Mouse (Mus musculus) C2C12 (cell line): ENCODE data around the gene Pfkfb4. TPM values are rescaled to one million over a fixed set of nuclear protein-coding genes. Genes with fewer than 3 reads are reported as not detected.

Source experiments
- H3K27me3 ChIP-seq: one replicate; pipeline ENCODE4 v1.6.1; 2011; ENCODE audit not compliant: control insufficient read depth, insufficient read depth, insufficient read length
- H3K36me3 ChIP-seq: one replicate; pipeline ENCODE4 v1.6.1; 2011; ENCODE audit not compliant: control insufficient read depth, insufficient read depth
- H3K4me3 ChIP-seq: one replicate; pipeline ENCODE4 v1.5.1; 2011; ENCODE audit warnings: mild to moderate bottlenecking, control low read depth; ENCODE audit not compliant: poor library complexity, insufficient read depth, severe bottlenecking
- H3K79me2 ChIP-seq: one replicate; pipeline ENCODE4 v1.6.1; 2011; ENCODE audit not compliant: control insufficient read depth, insufficient read depth
- H3K79me3 ChIP-seq: one replicate; pipeline ENCODE4 v1.6.1; 2011; ENCODE audit warnings: low read depth, control low read depth
- H3ac ChIP-seq: one replicate; pipeline ENCODE3; 2011; ENCODE audit warnings: low read depth; ENCODE audit not compliant: control insufficient read depth, insufficient read length
- CEBPB ChIP-seq: IDR thresholded peaks from one replicate; pipeline ENCODE4 v1.6.1; 2011; ENCODE audit warnings: low read depth, mild to moderate bottlenecking, control low read depth, moderate library complexity
- CTCF ChIP-seq: IDR thresholded peaks from one replicate; pipeline ENCODE4 v1.5.1; 2011; ENCODE audit not compliant: control insufficient read depth, insufficient read depth, insufficient read length
- FOSL1 ChIP-seq: IDR thresholded peaks from one replicate; pipeline ENCODE4 v1.8.0; 2011; ENCODE audit warnings: mild to moderate bottlenecking, low read length; ENCODE audit not compliant: poor library complexity, insufficient read depth, severe bottlenecking
- MAX ChIP-seq: IDR thresholded peaks from one replicate; pipeline ENCODE4 v1.6.1; 2011; ENCODE audit warnings: mild to moderate bottlenecking, control low read depth
- MYOD1 ChIP-seq: IDR thresholded peaks from one replicate; pipeline ENCODE4 v1.6.1; 2011; ENCODE audit warnings: low read depth; ENCODE audit not compliant: control insufficient read depth, insufficient read length
- MYOG ChIP-seq: IDR thresholded peaks from one replicate; pipeline ENCODE4 v1.6.1; 2011; ENCODE audit not compliant: control insufficient read depth, insufficient read length; ENCODE audit errors: extremely low read depth
- USF1 ChIP-seq: IDR thresholded peaks from one replicate; pipeline ENCODE4 v1.6.1; 2011; ENCODE audit warnings: low read depth, mild to moderate bottlenecking, control low read depth, moderate library complexity
- polyA plus RNA-seq: library from polyadenylated mRNA; unstranded; fragments of >200 nt; fragmentation: generic; extraction: Trizol; gene quantifications from one replicate; pipeline ENCODE4 v1.2.1, GENCODE M21; 2012; ENCODE audit warnings: missing spikeins

The Pfkfb4 gene
- polyA plus RNA-seq, 1 experiment = 6.7 TPM

GRCm38 (mm10) chr9:109054712-109055111 lies 63.1 kb downstream of the Pfkfb4 start:
- no peaks in the 10 kb centered on the region for H3K79me3 ChIP-seq
- no peak overlapping the region for H3ac ChIP-seq
- no peaks in the 10 kb centered on the region for H3K27me3 ChIP-seq
- peaks cover 7% of the 10 kb centered on the region for H3K79me2 ChIP-seq
- H3K36me3 ChIP-seq = peaks cover 18% of the 10 kb centered on the region
- TF ChIP-seq MAX = no peak
- TF ChIP-seq USF1 = no peak
- TF ChIP-seq CEBPB = no peak
- no peak for TF ChIP-seq FOSL1
- no peak for TF ChIP-seq CTCF
- no peak for TF ChIP-seq MYOG
- TF ChIP-seq MYOD1 = no peak
- H3K4me3 ChIP-seq = no peak overlapping the region

GRCm38 (mm10) chr9:109055271-109056030 lies 63.9 kb downstream of the Pfkfb4 start:
- Histone ChIP-seq H3ac (no peak overlapping the region), H3K79me3 (no peaks in the 10 kb centered on the region), H3K4me3 (no peak overlapping the region), H3K36me3 (peaks cover 18% of the 10 kb centered on the region), H3K27me3 (no peaks in the 10 kb centered on the region), H3K79me2 (peaks cover 7% of the 10 kb centered on the region)
- no peak for TF ChIP-seq MYOD1
- no peak for TF ChIP-seq MAX
- TF ChIP-seq FOSL1 = no peak
- TF ChIP-seq USF1 = no peak
- TF ChIP-seq MYOG = no peak
- TF ChIP-seq CTCF = no peak
- TF ChIP-seq CEBPB = no peak

GRCm38 (mm10) chr9:109056081-109056690 lies 64.6 kb downstream of the Pfkfb4 start:
- H3K79me2 ChIP-seq = peaks cover 7% of the 10 kb centered on the region
- peaks cover 18% of the 10 kb centered on the region for H3K36me3 ChIP-seq
- H3ac ChIP-seq = no peak overlapping the region
- no peak overlapping the region for H3K4me3 ChIP-seq
- no peaks in the 10 kb centered on the region for H3K27me3 ChIP-seq
- no peaks in the 10 kb centered on the region for H3K79me3 ChIP-seq
- TF ChIP-seq MAX = no peak

GRCm38 (mm10) chr9:109056916-109057315 lies 65.3 kb downstream of the Pfkfb4 start:
- H3K27me3 ChIP-seq = no peaks in the 10 kb centered on the region
- no peak overlapping the region for H3ac ChIP-seq
- H3K79me3 ChIP-seq = no peaks in the 10 kb centered on the region
- peaks cover 18% of the 10 kb centered on the region for H3K36me3 ChIP-seq
- H3K79me2 ChIP-seq = peaks cover 7% of the 10 kb centered on the region
- TF ChIP-seq USF1 = no peak
- H3K4me3 ChIP-seq = no peak overlapping the region

GRCm38 (mm10) chr9:109057543-109057942 lies 66.0 kb downstream of the Pfkfb4 start:
- Histone ChIP-seq H3K79me2 (peaks cover 7% of the 10 kb centered on the region), H3ac (no peak overlapping the region), H3K79me3 (no peaks in the 10 kb centered on the region), H3K4me3 (no peak overlapping the region), H3K27me3 (no peaks in the 10 kb centered on the region), H3K36me3 (peaks cover 24% of the 10 kb centered on the region)
- TF ChIP-seq MYOD1 (no peak), MYOG (no peak), CTCF (no peak), CEBPB (no peak), FOSL1 (no peak), USF1 (no peak), MAX (no peak)

GRCm38 (mm10) chr9:109058006-109058765 lies 66.6 kb downstream of the Pfkfb4 start:
- Histone ChIP-seq H3K4me3 (no peak overlapping the region), H3ac (peak overlapping the region; percentile 59), H3K79me3 (no peaks in the 10 kb centered on the region), H3K27me3 (no peaks in the 10 kb centered on the region), H3K36me3 (peaks cover 27% of the 10 kb centered on the region), H3K79me2 (peaks cover 7% of the 10 kb centered on the region)
- TF ChIP-seq MYOD1 = no peak
- TF ChIP-seq MYOG = no peak
- TF ChIP-seq CEBPB = no peak
- TF ChIP-seq MAX = no peak
- no peak for TF ChIP-seq FOSL1
- no peak for TF ChIP-seq CTCF
- no peak for TF ChIP-seq USF1
